Mouse (Mus musculus) stomach, embryonic 16.5 days (tissue): ENCODE measurements around the gene Shank3. TPM values are rescaled to one million over a fixed set of nuclear protein-coding genes. Genes with fewer than 3 reads are reported as not detected.

Experiments
- ATAC-seq: fragments of 200-750 bp; cut with Nextera tagmentation; 2 replicates; pipeline ENCODE4 v1.8.0; 2017; ENCODE audit warnings: moderate number of reproducible peaks, moderate TSS enrichment; ENCODE audit not compliant: insufficient read depth, low FRiP score
- H3K27ac ChIP-seq: fragments of 300-500 bp; sonication (generic); 2 replicates; pipeline ENCODE4 v1.5.1; 2014; ENCODE audit warnings: low read length
- H3K27me3 ChIP-seq: fragments of 300-500 bp; sonication (generic); 2 replicates; pipeline ENCODE4 v1.6.1; 2014; ENCODE audit warnings: low read length, control low read depth, mixed read lengths; ENCODE audit not compliant: control insufficient read depth, insufficient read depth
- H3K36me3 ChIP-seq: fragments of 300-500 bp; sonication (generic); 2 replicates; pipeline ENCODE4 v1.6.1; 2014; ENCODE audit warnings: low read length; ENCODE audit not compliant: control insufficient read depth, insufficient read depth
- H3K4me1 ChIP-seq: fragments of 300-500 bp; sonication (generic); 2 replicates; pipeline ENCODE4 v1.6.1; 2014; ENCODE audit warnings: low read length, control low read depth, mixed read lengths; ENCODE audit not compliant: control insufficient read depth, insufficient read depth
- H3K4me2 ChIP-seq: fragments of 300-500 bp; sonication (generic); 2 replicates; pipeline ENCODE4 v1.6.1; 2014; ENCODE audit warnings: low read depth, low read length, mixed read lengths
- H3K4me3 ChIP-seq: fragments of 300-500 bp; sonication (generic); replicated peaks from 2 replicates; pipeline ENCODE4 v1.5.1; 2014; ENCODE audit warnings: mild to moderate bottlenecking, low read length
- H3K9ac ChIP-seq: fragments of 300-500 bp; sonication (generic); 2 replicates; pipeline ENCODE4 v1.6.1; 2014; ENCODE audit warnings: low read length
- H3K9me3 ChIP-seq: fragments of 300-500 bp; sonication (generic); replicated peaks from 2 replicates; pipeline ENCODE4 v1.6.1; 2016; ENCODE audit warnings: low read length, control low read depth; ENCODE audit not compliant: control insufficient read depth
- WGBS: fragments of 180-500 bp; shearing (Covaris S2); extraction: QIAGEN DNeasy Blood & Tissue Kit; methylation state at CpG from one replicate; pipeline ENCODE4 v1.1.7; 2014; 5-methylcytosine and 5-hydroxymethylcytosine counted together
- polyA plus RNA-seq: library from polyadenylated mRNA; unstranded; fragments of >200 nt; fragmentation: Nextera tagmentation; extraction: Ambion mirVana; gene quantifications from 2 replicates; pipeline ENCODE4 v1.2.1, GENCODE M21; 2015

Shank3 gene
- polyA plus RNA-seq, 1 experiment from 2014 or later = 1.8 TPM

DNA sequence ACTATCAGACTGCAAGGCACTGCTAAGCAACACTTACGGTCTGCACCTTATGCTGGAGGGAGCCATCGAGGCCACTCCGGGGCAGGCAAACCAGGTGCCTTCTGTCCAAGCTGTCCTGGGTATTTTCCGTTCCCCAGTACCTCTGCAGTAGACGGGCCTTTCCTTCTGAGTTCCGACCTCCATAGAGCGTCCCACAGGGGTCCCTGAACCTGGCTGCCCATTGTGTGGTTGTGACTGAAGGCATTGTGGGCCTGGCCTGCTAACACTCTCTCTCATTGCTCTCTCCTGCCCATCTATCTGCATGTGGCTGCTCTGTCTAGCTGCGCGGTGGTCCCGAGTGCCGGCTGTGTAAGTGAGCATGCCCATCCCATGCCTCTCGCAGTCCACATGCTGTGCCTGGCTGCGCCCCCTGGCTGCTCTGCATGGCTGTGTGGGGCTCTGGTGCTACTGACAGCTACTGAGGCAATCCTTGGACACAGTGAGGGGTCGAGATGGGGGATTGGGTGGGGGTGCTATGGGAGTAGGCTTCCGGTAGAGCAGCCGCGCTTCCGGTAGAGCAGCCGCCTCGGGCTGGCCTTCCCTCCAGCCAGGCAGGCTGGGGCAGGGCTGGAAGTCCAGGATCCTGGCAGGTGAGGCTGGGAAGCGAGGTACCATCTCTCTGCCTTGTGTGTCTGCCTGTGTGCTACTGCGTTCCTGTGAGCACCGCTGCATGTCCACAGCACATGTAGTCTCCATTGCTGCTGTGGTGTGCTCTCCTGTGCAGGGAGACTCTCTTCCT lies 57.2 kb downstream of the Shank3 start:
- Histone ChIP-seq H3K27ac (peak overlapping the region; percentile 52; the same call in 1 of the 2 replicates), H3K4me1 (peaks cover 13% of the 10 kb centered on the region), H3K4me3 (peak overlapping the region; percentile 4), H3K4me2 (peak overlapping the region; percentile 54), H3K9ac (0 out of 2 replicates have a peak overlapping the region, but pooled peaks have one; percentile 39), H3K27me3 (peaks cover 15% of the 10 kb centered on the region), H3K9me3 (no peaks in the 10 kb centered on the region), H3K36me3 (no peaks in the 10 kb centered on the region)
- ATAC-seq = no peak
- WGBS = 34% methylated on average over 23 of the region's 23 CpGs

DNA sequence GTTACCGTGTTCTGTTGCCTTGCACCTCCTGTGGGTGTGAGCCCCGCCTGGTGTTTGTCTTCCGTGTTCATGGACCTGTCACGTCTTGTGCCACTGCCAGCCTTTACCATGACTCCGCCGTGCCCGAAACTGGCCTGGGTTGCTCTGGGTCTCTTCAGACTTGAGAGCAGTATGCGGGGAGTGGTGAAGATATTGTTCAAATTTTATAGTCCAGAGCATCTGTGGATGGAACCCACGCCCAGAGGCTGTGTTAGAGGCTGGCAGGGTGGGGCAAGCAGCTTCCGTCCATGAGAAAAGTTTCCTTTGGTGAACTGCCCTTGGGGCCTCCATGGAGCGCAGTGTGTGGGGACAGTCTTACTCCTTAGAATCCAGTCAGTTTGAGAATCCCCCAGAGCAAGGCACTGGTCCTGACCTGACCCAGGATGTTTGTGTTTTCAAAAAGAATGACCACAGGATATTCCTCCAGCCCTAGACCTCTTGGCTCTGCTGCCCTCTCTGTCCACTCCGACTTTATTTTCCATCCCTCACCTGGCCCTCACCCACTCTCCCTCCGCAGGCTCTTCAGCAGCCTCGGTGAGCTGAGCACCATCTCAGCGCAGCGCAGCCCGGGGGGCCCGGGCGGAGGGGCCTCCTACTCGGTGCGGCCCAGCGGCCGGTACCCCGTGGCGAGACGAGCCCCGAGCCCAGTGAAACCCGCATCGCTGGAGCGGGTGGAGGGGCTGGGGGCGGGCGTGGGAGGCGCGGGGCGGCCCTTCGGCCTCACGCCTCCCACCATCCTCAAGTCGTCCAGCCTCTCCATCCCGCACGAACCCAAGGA lies 58.0 kb downstream of the Shank3 start:
- 20% methylated on average over 38 of the region's 40 CpGs for WGBS

DNA sequence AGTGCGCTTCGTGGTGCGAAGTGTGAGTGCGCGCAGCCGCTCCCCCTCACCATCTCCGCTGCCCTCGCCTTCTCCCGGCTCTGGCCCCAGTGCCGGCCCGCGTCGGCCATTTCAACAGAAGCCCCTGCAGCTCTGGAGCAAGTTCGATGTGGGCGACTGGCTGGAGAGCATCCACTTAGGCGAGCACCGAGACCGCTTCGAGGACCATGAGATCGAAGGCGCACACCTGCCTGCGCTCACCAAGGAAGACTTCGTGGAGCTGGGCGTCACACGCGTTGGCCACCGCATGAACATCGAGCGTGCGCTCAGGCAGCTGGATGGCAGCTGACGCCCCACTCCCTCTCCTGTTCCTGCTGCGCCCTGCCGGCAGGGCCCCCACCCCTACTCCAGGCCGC lies 58.6 kb downstream of the Shank3 start:
- Histone ChIP-seq H3K36me3 (no peaks in the 10 kb centered on the region), H3K27me3 (peaks cover 15% of the 10 kb centered on the region), H3K4me1 (peaks cover 13% of the 10 kb centered on the region), H3K9ac (peak overlapping the region; percentile 46; the same call in 1 of the 2 replicates), H3K27ac (no peak overlapping the region), H3K4me2 (peak overlapping the region; percentile 54), H3K4me3 (peak overlapping the region; percentile 32), H3K9me3 (no peaks in the 10 kb centered on the region)
- ATAC-seq = no peak
- 21% methylated on average over 33 of the region's 34 CpGs for WGBS

More for the DNA sequence above, 58.0 kb downstream of the Shank3 start:
- Histone ChIP-seq H3K9ac (peak overlapping the region; percentile 46), H3K27ac (peak overlapping the region; percentile 52; the same call in 1 of the 2 replicates), H3K9me3 (no peaks in the 10 kb centered on the region), H3K4me1 (peaks cover 13% of the 10 kb centered on the region), H3K4me3 (peak overlapping the region; percentile 32), H3K4me2 (peak overlapping the region; percentile 54), H3K36me3 (no peaks in the 10 kb centered on the region), H3K27me3 (peaks cover 15% of the 10 kb centered on the region)
- ATAC-seq = peak; percentile 39; the same call in 1 of the 2 replicates

DNA sequence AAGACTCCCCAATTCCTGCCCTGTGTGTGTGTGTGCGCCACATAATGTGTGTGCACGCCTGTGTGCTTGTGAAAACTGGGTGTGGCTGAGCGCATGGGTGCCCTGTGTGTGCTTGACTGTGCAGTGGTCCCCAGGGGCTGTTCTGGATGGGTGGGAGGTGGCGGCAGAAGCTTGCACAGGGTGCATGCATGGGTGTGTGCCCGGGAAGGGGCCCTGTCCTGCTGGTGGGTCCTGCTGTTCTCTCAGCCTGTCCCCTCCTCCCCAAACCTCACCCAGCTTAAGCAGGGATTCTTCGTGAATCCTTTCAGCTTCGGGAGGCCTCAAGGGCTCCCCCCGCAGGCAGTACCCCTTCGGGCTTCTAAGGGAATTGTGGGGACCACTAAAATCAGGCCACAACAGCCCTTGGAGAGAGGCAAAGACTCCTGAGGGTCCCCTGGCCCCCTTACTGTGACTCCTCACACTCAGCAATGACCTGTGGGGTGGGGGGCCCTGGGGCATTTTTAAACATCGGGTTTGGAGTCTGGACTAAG lies 59.8 kb downstream of the Shank3 start:
- 52% methylated on average over 10 of the region's 10 CpGs for WGBS
- Histone ChIP-seq H3K27ac (no peak overlapping the region), H3K36me3 (no peaks in the 10 kb centered on the region), H3K4me3 (no peak overlapping the region), H3K9me3 (no peaks in the 10 kb centered on the region), H3K27me3 (peaks cover 15% of the 10 kb centered on the region), H3K4me1 (peaks cover 13% of the 10 kb centered on the region), H3K4me2 (no peak overlapping the region), H3K9ac (no peak overlapping the region)
- ATAC-seq = no peak

DNA sequence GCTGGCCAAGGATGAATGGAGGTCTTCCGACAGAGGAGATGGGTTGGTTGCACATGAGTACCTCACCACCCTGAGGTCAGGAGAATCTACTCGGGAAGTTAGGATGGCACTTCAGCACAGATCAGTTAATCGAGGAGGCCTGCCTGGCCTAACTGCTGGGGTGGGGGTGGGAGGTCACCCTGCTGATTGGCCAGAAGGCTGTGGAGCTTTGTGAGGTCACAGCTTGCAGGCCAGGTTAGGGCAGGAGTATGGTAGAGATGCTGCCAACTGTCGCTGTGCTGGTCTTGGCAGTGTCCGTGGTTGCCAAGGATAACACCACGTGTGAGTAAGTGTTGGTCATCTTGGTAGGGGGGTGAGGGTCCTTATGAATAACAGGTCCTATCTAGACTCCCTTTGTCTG lies 68.7 kb downstream of the Shank3 start, which contains the start of gene Acr:
Gene Acr (plus strand): TSS at position 213 of the 400 bp plus-strand sequence.
- no peak within 1 kb of the TSS for H3K9ac ChIP-seq
- H3K4me1 ChIP-seq = no peaks in the 10 kb centered on the region
- H3K27ac ChIP-seq = no peak within 1 kb of the TSS
- no peak within 1 kb of the TSS for H3K4me3 ChIP-seq
- ATAC-seq = no peak
- H3K9me3 ChIP-seq = no peaks in the 10 kb centered on the region
- WGBS = 81% methylated on average over 6 of the region's 6 CpGs
- no peaks in the 10 kb centered on the region for H3K36me3 ChIP-seq
- H3K27me3 ChIP-seq = no peaks in the 10 kb centered on the region
- H3K4me2 ChIP-seq = no peak within 1 kb of the TSS

DNA sequence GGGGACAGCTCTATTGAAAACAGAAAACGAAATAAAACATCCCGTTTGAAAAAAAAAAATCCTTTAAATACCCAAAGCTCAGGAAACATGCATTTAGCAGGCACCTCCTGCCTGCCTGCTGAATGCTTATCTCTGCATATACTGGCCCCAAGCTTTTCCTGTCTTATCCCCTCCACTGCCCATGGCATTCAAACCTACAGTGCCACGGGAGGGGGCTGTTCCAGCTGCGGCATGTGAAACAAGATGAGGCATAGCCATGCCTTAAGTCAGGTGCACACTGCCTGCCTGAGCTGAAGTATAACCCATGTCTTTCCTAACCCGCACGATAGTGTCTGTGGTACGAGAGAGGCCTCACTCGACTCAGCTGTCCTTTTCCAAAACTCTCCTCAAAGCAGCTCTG lies 72.7 kb downstream of the Shank3 start:
- Histone ChIP-seq H3K4me3 (no peak overlapping the region), H3K4me1 (no peaks in the 10 kb centered on the region), H3K27me3 (no peaks in the 10 kb centered on the region), H3K4me2 (no peak overlapping the region), H3K36me3 (no peaks in the 10 kb centered on the region), H3K9me3 (no peaks in the 10 kb centered on the region), H3K9ac (no peak overlapping the region), H3K27ac (no peak overlapping the region)
- WGBS = 66% methylated on average over 8 of the region's 8 CpGs
- no peak for ATAC-seq

DNA sequence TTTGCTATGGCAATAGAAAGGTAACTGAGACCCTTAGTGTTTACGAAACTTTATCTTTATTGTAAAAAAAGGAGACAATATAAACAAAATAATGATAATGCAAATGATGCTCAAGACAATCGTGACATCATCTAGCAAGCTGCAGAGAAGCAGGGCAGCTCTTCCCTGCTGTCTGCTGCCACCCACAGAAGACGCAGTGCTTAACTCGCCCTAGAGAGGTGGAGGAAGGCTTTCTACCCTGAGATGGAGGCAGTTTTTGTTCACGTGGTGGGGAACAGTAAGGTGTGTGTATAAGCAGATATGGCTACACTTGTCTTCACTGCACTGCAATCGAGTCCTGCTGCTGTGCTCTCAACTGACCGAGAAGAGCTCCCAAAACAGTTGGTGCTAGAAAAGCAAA lies 83.1 kb downstream of the Shank3 start:
- H3K4me3 ChIP-seq = no peak overlapping the region
- no peak overlapping the region for H3K27ac ChIP-seq
- no peak overlapping the region for H3K4me2 ChIP-seq
- H3K36me3 ChIP-seq = no peaks in the 10 kb centered on the region
- no peaks in the 10 kb centered on the region for H3K27me3 ChIP-seq
- H3K9ac ChIP-seq = no peak overlapping the region
- ATAC-seq = no peak
- WGBS = 86% methylated on average over 7 of the region's 7 CpGs
- H3K9me3 ChIP-seq = no peaks in the 10 kb centered on the region
- no peaks in the 10 kb centered on the region for H3K4me1 ChIP-seq

DNA sequence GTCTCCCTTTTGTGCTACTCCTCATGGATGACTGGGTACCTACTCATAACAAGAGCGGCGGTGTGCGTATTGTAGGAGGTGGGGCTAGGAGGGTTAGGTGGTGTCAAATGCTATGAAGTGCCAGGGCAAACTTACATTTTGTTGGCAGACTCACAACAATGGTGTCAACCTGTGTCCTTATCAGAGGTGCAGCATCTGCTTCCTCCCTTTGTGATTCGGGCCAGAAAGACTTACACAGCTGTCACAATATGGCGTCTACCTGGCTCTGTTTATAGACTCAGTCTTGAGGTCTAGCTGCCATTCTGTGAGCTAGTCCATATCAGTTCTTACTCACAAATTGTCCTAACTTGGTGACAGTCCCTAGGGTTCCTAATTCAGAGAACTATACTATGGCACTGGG lies 85.7 kb downstream of the Shank3 start:
- Histone ChIP-seq H3K27me3 (no peaks in the 10 kb centered on the region), H3K36me3 (0 out of 2 replicates have a peak, but pooled peaks cover 4% of the 10 kb centered on the region), H3K4me1 (no peaks in the 10 kb centered on the region), H3K9me3 (no peaks in the 10 kb centered on the region), H3K27ac (no peak overlapping the region), H3K4me2 (no peak overlapping the region), H3K9ac (no peak overlapping the region), H3K4me3 (no peak overlapping the region)
- 83% methylated on average over 5 of the region's 5 CpGs for WGBS
- no peak for ATAC-seq

DNA sequence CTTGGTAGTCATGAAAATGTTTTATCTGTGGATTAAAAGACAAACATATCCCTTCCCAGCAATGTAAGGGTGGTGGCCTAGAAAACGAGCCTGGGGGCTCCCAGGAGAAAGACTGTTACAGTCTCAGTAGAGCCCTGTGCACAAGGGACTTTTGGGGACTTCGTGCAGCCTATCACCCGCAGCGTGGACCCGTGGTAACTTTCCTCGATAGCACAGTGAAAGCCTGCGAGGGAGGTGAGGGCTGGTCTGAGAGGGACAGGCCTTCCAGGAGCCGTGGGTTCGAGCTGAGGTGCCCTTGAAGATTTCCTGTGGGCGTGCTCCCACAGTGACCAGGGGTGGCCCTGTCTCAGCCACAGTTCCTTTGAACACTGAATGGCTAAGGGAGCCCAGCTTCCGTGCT lies 86.2 kb downstream of the Shank3 start:
- 88% methylated on average over 11 of the region's 11 CpGs for whole genome bisulfite sequencing
- no peak for ATAC-seq

More for the DNA sequence above, 86.2 kb downstream of the Shank3 start:
- no peak overlapping the region for H3K4me2 ChIP-seq
- H3K27me3 ChIP-seq = no peaks in the 10 kb centered on the region
- 0 out of 2 replicates have a peak, but pooled peaks cover 4% of the 10 kb centered on the region for H3K36me3 ChIP-seq
- H3K9me3 ChIP-seq = no peaks in the 10 kb centered on the region
- no peaks in the 10 kb centered on the region for H3K4me1 ChIP-seq
- no peak overlapping the region for H3K4me3 ChIP-seq
- no peak overlapping the region for H3K9ac ChIP-seq
- no peak overlapping the region for H3K27ac ChIP-seq
